Mouse (Mus musculus): ENCODE results near the gene Lsm10. TPM values are rescaled to one million over a fixed set of nuclear protein-coding genes. Genes with fewer than 3 reads are reported as not detected.
A peak's percentile ranks its signal among the peaks of the same experiment; 100 is the strongest.
"Not testable (repeated sequence)": the region's sequence is repeated elsewhere in the genome, so short reads cannot be mapped to it uniquely, and the experiment has no call there.

Gene Lsm10
- total RNA-seq, 4 experiments from 2014 or later = 14.5 to 18.7 (median 15.5) TPM

DNA sequence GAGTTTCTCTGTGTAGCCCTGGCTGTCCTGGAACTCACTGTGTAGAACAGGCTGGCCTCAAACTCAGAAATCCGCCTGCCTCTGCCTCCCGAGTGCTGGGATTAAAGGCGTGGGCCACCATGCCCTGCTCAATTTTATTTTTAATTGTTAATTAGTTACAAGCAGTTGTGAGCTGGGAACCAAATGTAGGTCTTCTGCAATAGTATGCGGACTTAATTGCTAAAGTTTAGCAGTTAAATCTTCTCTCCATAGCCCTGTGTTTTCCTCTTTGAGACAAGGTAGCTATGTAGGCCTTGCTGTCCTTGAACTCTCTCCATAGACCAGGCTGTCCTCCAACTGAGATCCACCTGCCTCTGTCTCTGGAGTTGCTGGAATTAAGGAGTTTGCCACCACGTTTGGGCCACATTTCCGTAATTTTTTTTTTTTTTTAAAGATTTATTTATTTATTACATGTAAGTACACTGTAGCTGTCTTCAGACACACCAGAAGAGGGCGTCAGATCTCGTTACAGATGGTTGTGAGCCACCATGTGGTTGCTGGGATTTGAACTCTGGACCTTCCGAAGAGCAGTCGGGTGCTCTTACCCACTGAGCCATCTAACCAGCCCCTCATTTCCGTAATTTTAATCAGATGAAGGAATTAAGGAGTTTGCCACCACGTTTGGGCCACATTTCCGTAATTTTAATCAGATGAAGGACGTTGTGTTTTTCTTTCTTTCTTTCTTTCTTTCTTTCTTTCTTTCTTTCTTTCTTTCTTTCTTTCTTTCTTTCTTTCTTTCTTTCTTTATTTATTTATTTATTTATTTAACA lies 597 bp upstream of the Lsm10 start:
- not testable (repeated sequence) for DNase-seq (ENCODE audit: low spot score in 2 of 2)

DNA sequence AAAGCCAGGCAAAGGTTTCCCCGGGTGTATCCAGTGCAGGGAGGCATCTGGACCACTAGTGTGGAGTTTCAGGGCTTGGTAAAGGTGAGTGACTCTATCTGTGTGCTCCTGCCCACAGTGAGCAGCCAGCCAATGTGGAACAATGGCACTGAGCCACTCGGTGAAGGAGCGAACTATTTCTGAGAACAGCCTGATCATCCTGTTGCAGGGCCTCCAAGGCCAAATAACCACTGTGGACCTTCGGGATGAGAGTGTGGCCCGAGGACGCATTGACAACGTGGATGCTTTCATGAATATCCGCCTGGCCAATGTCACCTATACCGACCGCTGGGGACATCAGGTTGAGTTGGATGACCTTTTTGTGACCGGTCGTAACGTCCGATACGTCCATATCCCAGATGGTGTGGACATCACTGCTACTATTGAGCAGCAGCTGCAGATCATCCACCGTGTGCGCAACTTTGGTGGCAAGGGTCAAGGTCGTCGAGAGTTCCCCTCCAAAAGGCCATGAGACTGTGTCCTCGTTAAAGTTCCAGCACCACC lies 1.4 kb downstream of the Lsm10 start:
- DNase-seq (ENCODE audit: low spot score in 2 of 2) = no peak

DNA sequence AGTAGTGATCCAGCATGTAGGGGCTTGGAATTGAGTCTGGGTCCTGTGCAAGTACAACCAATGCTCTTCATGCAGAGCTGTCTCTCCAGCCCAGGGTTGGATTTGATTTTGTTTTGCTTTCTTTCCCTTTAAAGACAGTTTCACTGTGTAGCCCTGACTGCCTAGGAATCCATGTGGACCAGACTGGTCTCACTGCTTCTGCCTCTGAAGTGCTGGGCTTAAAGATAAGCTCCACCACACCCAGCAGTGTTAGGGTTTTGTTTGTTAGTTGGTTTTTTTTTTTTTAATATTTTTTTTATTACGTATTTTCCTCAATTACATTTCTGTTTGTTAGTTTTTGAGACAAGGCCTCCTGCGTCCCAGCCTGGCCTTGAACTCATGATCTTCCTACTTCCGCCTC lies 2.9 kb downstream of the Lsm10 start:
- no peak for DNase-seq (ENCODE audit: low spot score in 2 of 2)

DNA sequence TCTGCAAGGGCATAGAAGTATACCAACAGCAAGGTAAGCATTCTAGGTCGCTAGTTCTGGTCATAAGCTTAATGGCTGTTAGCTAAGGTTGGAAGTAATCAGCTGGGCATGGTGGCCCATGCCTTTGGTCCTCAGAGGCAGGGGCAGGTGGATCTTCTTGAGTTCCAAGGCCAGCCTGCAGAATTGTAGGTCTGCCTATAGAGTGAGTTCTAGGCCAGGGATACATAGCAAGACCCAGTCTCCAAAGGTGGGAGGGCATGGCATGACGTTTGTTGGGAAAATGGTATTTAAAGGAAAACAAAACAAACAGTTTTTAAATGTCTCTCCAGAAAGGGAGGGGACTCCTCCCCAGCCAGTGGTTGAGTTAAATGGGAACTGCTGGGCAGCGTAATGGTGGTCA lies 4.3 kb downstream of the Lsm10 start:
- no peak for DNase-seq (ENCODE audit: low spot score in 2 of 2)

DNA sequence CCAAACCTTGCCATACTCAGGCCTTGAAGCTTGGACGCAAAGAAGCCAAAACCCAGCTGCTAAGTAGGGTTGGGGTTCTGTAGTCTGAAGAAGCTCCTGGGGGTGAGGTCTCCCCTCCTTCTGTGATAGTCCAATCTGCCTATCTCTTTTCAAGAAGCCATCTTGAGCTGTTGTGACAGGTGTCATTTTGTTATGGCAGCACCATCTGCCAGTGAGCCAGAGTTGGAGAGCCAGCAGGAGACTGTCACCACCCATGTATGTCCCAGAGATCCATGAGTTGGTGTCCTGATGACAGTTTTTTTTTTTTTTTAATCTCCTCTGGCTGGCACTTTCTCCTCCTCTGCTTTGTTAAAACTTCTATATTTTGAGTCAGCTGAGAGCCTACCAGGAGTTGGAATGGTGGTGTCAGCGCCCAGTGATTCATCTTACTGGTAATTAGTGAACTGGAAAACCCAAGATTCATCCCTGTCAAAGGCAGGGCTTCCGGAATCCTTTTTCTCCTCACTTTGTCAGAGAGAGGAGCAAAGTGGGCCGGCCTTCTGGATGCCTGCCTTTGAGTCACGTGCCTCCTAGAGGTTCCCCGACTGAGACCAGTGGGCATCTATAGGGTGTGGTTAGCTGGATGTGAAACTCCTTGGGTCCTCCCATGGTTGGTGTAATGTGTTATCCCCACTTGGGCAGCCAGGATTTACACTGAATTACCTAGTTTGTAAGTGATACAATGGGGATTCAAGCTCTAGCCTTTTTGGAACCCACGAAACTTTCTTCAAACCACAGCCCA lies 5.8 kb downstream of the Lsm10 start:
- DNase-seq (ENCODE audit: low spot score in 2 of 2) = peak in 1 of 2 experiments; percentile 65

DNA sequence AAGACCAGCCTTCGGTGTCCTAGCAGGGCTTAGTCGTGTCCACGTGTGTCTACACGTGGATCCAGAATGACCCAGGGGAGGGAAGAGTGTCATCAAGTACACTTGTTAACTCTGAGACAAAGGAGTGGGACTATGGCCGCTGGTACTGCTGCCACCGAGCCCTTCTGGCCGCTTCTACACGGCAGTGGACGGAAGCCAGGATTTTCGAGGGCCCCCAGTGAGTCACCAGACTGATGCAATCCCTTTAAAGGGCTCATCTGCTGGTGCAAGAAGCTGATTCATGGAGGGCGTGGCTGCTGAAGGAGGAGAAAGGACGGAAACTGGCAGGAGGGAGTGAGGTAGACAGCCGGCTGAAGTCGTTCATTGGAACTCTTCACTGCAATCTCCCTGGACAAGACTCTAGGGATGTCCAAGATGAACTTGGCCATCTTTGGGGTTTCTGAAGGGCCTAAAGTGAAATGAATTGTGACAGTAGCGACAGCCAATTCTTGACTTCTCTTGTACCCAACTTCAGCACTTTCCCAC lies 6.7 kb downstream of the Lsm10 start:
- peak; percentile 60 to 89 for DNase-seq (ENCODE audit: low spot score in 2 of 2)

DNA sequence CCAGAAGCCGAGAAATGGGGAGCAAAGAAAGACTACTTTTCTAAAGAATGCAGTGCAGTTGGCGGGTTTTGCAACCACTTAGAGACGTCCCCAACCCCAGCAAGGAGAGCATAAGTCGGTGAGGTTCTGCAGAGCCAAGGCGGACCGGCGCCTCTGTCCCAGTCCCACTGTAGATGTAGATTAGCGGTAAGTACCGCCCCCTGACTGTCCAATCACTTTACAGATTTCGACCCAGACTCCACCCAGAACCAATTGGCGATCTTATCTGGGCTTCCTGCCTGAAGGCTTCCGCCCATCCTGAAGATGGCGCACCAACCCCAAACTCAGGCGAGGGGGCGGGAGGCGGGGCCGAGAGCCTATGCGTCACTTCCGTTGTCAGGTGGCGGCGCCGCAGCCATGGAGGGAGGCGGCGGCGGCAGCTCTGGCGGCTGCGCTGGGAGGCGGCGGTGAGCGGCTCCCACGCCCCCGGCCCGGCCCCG lies 7.2 kb downstream of the Lsm10 start, which contains the start of gene Stk40:
Gene Stk40, plus strand, starts transcription at position 368 of the 479 bp plus-strand sequence.
- peak; percentile 80 to 96 for DNase-seq (ENCODE audit: low spot score in 2 of 2)

DNA sequence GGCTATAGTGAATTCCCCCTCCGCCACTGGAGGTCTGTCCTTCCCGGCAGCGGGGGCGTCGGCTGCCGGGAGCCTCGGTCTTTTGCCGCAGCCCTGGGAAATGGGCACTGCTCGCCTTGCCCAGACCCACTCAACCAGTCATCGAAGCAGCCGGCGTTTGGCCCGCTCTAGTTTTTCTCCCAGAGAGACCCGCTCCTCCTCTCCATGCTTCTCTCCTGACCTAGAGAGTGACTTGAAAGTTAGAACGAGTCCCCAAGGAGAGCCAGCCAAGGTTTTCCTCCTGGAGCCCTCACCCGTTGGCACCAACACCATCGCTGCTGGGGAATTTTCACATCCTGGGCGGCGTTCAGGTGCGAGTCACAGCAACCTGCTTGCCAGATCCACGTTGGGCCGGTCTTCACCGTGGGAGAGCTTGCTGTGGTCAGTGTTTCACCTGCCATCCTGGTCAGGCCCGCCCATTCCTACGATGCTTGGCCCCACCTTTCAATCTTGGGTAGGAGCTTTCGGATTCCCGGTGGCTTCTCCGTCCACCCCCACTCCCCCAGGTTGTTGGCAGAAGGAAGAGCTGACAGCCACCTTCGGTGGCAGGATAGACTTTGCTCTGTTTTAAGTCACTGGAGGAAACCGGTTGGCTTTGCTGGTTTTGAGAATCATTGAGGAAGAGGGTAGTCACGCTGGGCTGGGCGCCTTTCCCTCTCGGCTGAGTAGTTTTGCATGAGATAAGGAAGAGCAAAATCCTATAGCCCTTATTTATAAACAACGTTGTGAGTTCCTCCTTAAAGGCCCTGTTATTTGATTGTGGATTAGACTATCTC lies 8.0 kb downstream of the Lsm10 start:
- peak in 1 of 2 experiments; percentile 42 for DNase-seq (ENCODE audit: low spot score in 2 of 2)

DNA sequence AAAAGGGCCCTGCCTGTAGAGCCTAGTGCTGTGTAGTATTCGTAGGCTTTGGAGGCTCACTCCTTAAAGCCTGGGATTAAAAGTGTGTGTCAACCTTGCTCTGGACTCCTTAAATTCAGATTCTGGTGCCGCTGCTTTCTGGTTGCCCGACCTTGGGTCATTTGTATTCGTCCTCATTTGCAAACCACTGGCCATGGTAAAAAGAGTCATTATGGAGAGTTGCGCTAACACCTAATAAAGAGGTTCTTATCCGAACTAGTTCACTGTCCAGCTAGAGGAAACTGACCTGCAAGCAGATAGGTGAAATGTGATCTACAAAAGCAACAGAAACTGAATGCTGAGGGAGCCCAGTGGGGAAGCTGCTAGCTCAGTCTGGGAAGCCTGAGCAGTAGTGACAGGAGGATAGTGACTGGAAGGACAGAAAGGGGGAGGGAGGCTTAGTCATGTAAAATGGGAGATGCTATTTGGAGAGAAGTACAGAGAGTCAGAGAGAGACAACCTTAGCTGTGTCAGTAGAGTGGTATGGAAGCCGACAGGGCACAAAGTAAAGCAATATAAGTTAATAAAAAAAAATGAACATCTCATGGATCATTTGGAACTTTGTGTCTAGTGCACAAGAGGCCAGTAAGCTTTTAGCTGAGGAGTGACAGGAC lies 8.8 kb downstream of the Lsm10 start:
- no peak for DNase-seq (ENCODE audit: low spot score in 2 of 2)

DNA sequence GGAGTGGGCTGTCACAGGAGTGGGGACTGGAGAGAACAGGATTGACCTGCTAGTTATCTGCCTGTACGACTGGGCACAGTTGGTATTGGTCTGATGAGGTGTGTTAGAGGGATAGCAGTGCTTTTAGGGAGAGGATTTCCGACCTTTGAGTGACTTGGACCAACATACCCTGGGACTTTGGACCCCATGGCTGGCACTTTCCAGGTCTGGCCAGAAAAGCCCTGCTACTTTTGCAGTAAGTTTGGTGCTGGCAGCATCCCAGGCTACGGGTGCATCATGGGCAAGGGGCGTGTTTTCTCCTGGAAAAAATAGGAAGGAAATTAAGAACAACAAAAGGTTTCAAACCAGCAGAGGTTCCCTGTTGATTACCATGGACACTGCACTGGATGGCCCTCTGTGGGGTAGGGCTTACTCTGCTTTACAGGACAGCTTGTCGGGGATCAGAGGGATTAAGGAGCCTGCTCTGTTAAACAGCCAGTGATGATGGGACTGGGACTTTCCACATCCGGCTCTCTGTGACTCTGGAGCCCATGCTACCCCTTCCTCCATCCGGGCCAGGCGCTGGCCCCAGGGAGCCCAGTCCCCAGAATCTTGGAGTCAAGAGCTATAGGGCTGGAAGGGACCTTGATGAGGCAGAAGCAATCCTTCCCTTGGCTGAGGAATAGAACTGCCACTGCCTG lies 11.8 kb downstream of the Lsm10 start:
- no peak for DNase-seq (ENCODE audit: low spot score in 2 of 2)

DNA sequence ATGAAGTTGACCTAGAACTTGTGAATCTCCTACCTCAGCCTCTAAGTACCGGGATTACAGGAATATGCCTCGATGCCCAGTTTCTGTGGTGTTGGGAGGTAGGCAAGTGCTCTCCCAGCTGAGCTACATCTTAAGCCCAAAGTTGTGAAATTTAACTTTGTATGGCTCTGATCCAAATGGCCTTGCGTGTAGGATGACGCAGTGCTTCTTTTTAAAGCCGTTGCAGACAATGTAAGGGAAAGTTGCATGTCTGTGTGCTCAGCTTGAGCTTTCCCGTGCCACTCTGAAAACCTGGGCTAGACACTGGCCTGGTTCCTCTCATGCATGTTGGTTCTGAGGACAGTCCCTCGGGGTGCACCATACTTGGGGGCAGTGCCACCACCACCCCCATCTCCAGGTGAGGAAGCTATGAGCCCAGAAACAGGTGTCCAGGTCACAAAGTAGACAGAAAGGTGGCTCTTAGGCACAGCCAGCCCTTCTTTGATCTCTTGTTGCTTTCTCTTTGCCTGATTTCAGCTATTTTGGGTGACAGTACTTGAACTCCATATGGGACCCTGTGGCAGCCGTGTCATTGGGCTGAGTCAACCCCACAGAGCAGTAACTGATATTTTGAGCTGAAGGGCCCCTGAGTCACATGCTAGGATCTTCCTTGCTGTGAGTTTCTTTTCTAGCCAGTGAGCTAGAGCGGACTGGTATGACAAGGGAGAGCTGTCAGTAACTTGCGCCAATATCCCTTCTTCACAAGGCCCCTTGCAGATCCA lies 13.4 kb downstream of the Lsm10 start:
- no peak for DNase-seq (ENCODE audit: low spot score in 2 of 2)

DNA sequence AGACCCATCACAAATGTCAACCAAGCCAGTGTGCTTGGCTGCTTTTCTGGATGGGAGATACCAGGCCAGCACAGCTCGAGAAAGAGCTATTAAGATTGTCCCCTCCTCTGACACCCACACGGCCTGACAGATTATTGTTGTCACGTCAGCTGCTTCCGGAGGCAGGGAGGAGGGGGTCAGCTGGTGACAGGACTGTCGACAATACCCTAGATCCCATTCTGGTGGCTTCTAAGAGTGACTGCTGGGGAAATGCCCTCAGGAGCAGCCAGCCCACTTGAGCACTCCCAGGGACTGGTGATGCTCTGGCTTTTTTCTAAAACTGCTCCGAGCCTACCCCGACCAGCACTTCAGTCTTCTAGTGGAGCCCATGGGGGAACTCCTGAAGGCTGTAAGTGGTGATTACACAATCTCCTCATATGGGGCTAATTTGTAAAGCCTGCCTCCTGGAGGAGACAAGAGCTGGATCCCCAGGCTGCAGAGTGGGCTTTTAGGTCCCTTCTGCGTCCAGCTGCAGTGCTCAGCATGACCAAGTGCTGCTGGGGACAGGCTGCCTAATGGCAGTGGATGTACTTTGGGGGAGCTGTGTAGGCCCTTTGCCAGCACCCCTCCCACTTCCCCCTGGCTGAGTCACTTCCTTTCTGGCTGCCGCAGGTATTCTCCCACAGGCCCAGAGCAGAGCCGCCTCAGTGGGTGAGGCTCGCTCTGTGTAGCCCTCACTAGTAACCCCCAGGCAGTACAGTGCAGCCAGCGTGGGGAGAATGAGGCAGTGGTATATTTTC lies 14.1 kb downstream of the Lsm10 start:
- DNase-seq (ENCODE audit: low spot score in 2 of 2) = peak; percentile 62 to 84

DNA sequence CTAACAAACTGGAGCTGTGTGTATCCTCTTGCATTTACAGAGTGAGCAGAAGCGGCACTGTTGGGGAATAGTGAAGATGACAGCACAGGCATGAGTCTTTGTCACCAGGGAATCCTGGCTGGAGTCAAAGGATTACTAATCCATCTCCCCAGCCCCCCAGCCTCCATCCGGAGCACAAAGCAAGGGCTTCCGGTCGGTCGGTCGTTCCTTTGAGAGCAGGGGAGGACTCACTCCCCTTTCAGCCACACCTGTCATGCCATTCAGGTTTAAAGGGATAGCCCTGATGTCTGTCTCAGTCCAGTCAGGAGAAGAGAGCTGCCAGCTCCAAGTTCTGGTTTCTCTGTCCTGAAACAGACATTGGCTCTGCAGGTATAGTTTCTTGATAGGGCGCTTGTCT lies 14.7 kb downstream of the Lsm10 start:
- DNase-seq (ENCODE audit: low spot score in 2 of 2) = no peak

DNA sequence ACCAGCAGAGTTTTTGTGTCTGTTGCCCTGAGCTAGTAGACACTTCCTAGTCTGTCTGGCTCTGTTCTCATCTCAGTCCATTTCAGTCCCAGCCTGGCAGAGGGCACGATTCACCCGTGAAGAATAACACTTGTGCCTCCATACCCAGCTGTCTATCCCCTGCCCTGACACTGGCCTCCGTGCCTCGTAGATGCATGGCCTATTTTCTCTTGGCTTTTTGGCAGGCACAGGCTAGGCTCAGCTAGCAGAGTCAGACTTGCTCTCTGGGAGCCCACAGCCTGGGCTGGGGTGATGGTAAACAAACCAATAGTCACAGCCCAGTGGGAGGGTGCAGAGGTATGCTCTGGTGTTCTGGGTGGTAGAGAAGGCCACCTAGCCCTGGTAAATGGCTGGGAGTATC lies 16.8 kb downstream of the Lsm10 start:
- no peak for DNase-seq (ENCODE audit: low spot score in 2 of 2)

DNA sequence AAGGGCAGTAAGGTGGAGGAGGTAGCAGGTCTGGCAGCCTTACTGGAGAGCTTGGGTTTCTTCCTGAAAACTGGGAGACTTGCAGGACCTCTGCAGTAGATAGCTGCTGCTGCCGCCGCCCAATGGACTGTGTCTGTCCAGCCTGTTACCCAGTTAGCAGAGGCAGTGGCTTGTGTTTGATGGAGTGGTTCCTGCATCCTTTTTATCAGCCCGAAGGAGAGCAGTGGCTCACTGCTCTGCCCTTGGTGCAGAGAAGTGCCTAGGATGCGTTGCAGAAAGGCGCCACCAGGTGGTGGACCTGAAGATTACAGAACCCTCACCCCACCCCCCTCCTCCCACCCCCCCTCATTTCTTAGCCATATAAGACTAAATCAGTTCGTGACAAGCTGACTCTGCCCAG lies 17.5 kb downstream of the Lsm10 start:
- DNase-seq (ENCODE audit: low spot score in 2 of 2) = no peak

DNA sequence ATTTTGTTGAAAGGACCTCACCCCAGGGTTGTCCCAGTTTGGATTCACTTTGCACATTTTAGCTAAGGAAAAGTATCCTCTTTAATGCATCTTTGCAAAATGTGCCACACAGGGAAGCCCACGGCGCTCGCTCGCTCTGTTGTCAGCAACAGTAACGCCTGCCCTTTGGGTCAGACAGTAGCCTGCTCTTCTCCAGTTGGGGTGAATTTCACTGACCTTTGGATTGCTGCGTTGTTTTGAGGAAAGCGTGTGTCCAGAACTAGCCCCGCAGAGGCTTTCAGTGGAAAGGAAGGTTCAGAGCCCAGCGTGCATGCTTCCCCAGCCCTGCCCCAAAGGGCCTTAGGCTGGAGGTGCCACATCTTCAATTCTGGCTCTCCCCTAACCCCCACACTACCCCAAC lies 19.0 kb downstream of the Lsm10 start:
- no peak for DNase-seq (ENCODE audit: low spot score in 2 of 2)

DNA sequence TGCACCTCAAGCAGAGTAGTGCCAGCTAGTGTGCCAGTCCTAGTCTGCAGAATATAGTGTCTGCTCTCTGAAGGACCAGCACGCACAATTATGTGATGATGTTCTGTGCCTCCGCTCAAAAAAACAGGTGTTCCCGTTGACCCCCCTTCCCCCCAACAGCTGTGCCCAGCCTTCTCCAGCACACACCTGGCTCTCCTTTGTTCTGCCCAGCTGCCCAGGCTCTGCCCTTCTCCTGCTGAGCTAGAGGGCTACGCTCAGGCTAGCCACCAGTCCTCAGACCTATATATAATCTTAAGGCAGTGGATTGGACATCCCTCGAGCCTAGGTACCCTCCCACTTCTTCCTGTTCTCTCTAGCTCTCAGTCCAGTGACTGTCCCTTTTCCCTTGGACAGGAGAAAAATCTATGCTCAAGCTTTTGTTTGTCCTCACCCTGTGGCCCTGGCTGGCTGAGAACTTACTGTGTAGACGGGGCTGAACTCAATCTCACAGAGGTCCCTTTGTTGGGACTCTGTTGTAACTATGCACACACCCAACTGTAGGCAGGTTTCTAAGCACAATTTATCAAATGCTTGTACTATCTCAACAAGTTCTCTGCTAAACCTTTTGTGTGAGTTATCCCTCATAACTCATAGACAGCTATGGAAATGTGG lies 19.6 kb downstream of the Lsm10 start:
- no peak for DNase-seq (ENCODE audit: low spot score in 2 of 2)

DNA sequence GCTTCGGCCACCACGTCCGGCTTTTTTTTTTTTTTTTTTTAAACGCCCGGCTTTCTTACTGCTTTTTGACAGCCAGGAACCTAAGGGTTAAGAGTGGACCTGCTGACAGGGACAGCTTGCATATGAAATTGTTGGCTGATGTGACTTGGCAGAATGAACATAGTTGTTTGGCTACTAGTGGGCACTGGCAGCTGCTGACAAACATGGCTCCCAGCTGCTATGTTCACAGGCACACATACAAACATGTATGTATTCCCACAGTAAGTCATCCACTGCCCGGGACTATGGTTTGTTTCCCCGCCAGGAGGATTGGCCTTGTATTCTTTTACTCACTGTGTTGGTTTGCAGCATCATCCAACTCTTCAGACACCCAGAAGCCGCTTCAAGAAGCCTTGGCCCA lies 20.7 kb downstream of the Lsm10 start:
- no peak for DNase-seq (ENCODE audit: low spot score in 2 of 2)

Measured in left cerebral cortex, adult 8-10 months (tissue).